Mouse (Mus musculus) heart, postnatal 10 days (tissue): ENCODE results near the gene Dleu7. TPM values are rescaled to one million over a fixed set of nuclear protein-coding genes. Genes with fewer than 3 reads are reported as not detected.

Experiments used
- DNase-seq, 2 experiments: peaks; one replicate each; pipeline ENCODE4 v3.0.0; 2021
- intact Hi-C: fragments of 180-260 bp; cut with DNase I; formaldehyde crosslinking; loops from one replicate; pipeline ENCODE4 v1.15.1; 2025
- total RNA-seq, 2 experiments: library from RNA; stranded (reverse); gene quantifications; 2 replicates each; pipeline ENCODE4 v1.2.3; 2021

Dleu7 gene
- total RNA-seq, 2 experiments from 2014 or later: 0.17 TPM; not detected in 1

DNA sequence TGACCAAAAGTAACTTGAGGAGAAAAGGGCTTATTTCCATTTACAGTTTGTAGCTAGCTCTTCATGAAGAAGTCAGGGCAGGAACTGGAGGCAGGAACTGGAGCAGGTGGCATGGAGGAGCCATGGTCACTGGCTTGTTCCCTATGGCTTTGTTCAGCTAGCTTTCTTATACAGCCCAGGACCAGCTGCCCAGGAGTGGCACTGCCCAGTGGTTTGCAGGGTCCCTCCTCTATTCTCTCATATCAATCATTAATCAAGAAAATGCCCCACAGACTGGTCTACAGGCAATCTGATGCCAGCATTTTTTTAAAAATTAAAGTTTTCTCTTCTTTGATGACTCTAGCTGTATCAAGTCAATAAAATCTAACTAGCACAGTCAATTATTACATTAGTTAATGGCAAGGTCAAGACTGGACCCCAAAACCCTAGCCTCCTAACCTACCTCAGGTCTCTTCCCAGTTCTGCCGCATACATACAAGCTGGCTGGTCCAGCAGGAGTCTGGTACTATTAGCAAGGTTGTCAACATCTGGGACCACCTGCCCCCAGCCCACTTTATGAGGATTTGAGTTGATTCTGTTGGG is 1.4 kb downstream of the Dleu7 start:
- DNase-seq: no peak
- intact Hi-C loops: no loop called here

DNA sequence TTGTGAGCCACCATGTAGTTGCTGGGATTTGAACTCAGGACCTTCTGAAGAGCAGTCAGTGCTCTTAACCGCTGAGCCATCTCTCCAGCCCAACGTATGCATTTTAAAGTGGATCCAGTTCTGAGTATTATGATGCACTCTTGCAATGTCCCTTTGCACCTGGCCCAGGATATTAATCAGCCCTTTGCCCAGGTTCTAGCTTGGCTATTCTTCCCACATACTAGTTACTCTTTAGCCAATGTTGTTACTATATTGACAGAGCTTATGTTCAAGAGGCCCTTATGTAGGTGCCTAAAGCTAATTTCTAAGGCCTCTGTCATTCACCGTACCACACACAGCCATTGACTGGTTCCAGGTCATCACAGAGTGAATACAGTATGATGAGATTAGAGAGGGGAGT is 4.1 kb downstream of the Dleu7 start:
- intact Hi-C loops: no loop called here
- DNase-seq: no peak

DNA sequence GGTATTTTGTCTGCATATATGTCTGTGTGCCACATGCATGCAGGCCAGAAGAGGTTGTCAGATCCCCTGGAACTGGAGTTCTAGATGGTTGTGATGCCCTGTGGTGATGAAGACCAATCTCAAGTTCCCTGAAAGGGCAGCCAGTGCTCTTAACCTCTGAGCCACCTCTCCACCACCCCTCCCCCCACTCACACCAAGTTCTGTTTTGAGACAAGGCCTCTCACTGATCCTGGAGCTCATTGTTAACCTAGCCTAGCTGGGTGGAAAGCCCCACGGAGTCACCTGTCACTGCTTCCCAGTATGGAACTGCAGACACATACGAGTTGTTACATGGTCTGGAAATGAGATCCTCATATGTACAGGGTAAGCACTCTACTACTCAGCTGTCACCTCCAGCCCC is 9.9 kb downstream of the Dleu7 start:
- no peak for DNase-seq
- intact Hi-C loops: no loop called here

DNA sequence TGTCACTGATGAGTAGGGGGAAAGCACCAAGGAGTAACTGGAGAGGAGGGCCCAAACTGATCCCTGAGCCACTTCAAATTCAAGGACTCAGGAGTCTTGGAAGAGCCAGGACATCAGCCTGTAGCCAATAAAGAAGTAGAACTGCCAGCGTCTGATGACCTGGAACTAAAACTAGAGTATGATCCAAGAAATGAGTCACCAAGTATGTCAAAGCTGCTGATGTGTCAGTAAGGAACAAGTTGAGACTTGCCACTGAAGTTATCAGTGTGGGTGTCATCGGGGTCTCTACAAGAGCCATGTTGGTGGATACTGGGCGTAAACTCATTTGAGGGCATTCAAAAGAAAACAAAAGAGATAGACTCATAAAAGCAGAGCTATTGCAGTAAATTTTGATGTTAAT is 19.2 kb downstream of the Dleu7 start:
- no peak for DNase-seq

DNA sequence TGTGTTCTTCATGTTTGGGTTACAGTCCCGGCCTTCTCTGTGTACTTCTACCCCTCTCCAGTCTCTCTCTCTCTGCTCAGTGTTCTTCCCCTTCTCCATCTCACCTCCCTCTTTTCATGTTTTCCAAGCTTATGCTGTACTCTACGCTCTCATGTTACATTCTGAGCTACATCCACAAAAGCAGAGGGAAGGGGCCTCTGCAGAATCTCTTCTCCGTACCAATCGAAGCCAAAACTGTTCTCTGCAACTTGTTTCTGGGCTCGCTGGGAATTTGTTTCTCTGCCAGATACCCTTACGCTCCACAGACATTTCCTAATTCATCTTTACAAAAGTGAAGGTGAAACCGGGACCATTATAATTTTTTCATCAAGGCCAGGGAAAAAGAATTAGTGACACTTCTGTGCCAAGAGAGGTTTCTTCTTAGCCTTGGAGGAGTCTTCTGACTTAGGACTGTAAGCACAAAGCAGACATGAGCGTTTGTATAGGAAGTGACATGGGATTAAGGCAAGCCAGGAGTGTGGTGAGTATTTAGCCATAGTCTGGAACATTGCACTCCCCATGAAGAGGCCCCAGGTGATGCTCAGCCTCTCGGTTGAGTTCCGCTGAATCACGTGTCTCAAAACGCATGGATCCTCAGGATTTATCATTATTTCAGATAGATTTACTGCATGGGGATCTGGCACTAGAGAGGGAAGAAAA is 22.0 kb downstream of the Dleu7 start:
- DNase-seq: no peak
- intact Hi-C loops: no loop called here

More for the DNA sequence above, 19.2 kb downstream of the Dleu7 start:
- intact Hi-C loops: no loop called here

DNA sequence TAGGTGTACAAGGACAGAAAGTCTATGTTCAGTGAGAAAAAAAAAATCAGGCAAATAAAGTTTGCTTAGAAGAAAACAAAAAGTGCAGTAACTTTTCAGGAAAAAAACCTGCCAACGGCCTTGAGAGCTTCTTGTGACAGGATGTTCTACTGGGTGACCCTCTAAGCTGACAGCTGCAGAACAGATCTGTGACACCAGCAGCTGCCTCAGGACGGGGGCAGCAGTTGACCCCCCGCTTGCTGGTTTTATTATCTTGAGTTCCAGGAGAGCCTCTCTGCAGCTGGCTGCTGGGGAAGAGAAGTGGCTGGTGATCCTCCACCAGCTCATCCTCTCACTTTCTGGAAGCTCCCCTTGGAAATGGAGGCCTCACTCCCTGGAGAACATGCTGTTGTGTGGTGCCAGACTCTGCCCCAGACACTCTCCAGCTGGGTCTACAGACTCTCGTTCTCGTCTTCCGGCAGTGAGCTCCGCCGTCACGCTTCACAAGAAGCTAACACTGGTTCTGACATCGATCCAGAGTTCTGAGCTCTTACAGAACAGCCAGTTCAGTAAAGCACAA is 33.8 kb downstream of the Dleu7 start:
- intact Hi-C loops: no loop called here
- peak; percentile 40 to 41 for DNase-seq

DNA sequence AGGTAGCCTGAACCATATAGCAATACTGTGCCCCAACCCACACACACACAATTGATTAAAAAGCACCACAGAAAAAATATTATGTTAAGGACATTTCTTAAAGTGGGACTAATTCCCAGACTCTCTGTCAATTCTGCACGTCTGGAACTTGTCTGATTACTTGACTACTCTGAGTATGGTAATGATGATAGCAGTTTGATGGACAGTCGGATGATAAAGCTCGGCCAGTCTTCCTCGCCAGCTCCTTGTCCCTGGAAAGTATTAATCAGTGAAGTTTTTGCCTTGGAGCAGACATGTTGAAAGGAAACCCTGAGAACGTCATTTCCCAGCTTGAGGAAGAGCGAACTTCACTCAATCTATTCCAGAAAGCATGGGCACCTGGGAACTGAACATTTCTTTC is 34.7 kb downstream of the Dleu7 start:
- intact Hi-C loops: no loop called here
- peak; percentile 17 to 34 for DNase-seq

DNA sequence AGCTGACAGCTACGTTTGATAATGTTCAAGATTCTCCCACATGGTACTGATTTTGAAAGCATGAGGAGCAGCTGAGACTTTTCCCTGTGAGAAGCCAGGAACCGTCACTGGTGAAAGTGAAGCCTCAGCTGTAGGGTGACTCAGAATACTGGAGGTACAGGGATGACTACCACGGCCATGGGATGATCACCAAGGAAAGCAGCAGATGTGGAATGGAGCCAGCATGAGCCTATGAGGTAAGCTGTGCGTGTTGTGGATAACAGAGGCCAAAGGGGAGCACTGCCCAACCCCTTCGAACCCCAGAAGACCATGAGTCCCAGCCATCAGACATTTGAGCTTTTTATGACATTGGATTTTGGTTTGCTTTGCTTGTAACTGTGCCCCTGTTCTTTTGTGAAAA is 36.8 kb downstream of the Dleu7 start:
- DNase-seq: no peak
- intact Hi-C loops: no loop called here

DNA sequence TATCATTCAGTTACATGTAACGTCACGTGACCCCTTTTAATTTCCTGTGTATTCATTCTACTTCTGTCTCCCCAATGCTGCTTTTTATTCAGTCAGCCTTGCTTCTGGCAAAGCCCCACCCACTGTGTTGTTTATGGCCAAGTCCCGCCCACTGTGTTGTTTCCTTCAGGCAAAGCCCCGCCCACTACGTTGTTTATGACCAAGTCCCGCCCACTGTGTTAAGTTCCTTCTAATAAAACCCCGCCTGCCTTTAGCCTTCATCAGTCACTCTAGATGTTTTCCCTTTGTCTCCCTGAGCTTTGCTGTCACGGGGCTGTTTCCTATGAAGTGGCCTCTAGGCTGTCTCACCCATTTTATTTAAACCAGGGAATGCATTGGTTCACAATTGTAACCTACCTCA is 38.5 kb downstream of the Dleu7 start:
- intact Hi-C loops: loop anchor here (5.0 kb wide), 2 partner anchors 78 to 212 kb away; no protein-coding TSS in a partner anchor

DNA sequence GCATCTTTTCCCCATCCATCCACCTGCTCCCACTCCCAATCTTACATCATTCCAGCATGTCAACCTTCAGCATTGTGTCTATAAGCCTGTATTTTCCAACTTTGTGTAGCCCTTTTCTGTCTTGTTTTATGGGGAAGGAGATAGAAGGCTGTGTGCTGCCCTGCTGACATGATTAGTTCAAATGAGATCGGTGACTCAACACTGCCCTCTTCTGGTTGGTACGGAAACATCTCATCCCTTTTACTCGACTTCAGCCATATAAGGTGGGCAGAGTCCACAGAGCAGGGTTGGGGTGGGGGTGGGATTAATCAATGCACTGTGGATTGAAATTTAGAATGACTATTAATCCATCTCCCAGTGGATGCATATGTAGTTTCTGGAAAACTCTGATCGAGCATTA is 40.8 kb downstream of the Dleu7 start:
- DNase-seq: peak; percentile 70 to 82
- intact Hi-C loops: loop anchor here (1.0 to 5.0 kb wide), 4 partner anchors 80 to 681 kb away; no protein-coding TSS in a partner anchor

More for the DNA sequence above, 38.5 kb downstream of the Dleu7 start:
- DNase-seq: no peak

DNA sequence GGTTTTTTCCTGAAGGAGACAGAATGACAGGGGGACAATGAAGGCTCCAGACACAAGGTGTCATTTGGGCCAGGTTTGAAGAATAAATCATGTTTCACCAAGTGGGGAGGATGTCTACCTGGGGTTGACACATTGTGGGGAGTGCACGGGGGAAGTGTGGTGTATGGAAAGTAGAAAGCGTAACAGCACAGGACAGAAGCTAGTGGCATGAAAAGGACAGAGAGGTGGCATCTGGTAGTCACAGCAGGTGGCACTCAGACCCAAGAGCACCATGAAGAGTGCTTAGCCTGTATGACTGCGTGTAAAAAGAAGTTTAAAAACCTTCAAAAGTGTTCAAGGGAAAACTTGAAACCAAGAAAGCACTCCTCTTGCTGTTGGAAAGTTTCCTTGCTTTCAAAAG is 42.8 kb downstream of the Dleu7 start:
- intact Hi-C loops: loop anchor here (5.0 kb wide), 2 partner anchors 82 to 208 kb away; no protein-coding TSS in a partner anchor
- DNase-seq: no peak

DNA sequence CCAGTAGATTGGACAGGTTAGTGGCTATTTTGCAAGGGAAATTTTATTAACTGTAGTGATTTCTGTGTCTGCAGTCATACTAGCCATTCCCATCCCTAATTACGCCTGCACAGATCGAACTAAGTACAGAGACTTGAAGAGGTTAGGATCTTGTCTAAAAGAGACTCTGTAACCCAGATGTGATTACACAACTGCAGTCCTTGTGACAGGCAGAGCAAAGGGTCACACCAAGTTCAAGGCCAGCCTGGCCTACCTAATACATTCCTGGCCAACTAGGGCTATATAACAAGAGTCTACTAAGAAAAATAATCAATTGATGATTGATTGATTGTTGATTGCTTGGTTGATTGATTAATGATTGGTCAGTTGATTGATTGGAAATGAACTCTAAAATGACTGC is 43.6 kb downstream of the Dleu7 start:
- DNase-seq: no peak
- intact Hi-C loops: no loop called here

DNA sequence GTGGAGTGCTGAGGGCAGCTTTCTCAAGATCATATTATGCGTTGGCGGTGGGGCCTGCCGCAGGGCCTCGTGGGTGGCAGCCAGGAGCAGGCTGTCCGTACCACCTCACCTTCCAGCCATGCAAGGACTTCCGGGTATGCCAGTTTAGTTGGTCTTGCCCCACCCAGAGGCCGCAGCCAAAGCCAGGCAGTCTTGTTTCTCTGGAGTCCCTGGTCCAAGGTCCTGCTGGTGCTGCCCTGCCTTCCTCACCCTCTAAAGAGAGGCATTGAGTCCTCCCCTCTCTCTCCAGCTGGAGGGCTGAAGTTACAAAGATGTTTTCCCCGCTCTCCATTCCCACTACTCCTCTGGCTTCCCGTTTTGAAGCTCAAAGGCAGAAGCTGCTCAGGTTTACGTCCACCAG is 44.1 kb downstream of the Dleu7 start:
- no peak for DNase-seq
- intact Hi-C loops: no loop called here

DNA sequence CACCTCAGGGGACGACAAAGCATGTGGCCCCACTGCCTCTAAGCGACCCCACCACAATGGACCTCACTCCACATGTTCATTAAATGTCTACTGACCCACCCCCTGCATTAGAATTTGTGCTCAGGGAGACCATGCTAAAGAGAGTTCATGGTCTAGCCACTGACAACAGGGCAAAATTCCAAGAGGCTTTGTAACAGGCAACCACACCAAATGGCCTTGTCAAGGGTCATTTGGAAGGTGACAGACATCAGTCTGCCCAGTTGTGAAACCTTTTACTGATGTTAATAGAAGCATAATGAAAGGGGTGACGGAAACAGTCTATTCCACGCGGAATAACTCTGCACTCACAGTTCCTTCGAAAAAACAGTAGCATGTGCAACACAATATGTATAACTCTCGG is 44.5 kb downstream of the Dleu7 start:
- no peak for DNase-seq
- intact Hi-C loops: no loop called here

DNA sequence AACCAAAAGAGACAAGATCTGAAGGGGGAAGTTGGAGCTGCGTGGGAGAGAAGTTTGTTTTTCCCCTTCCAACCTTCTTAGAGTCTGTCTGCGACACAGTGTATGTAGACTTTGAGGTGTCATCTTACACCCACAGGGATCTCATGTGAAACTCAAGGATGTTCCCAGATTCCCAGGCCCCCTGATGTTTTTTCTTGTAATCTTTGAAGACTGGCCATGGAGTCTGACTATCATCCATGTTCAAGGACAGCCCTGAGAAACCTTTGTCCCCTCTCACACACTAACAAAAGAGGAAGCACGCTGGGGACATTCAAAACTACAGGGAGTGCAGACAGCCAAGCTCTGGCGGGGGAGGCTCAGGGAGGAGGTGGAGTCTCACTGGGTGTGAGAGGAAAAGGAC is 47.3 kb downstream of the Dleu7 start:
- intact Hi-C loops: no loop called here
- no peak for DNase-seq

DNA sequence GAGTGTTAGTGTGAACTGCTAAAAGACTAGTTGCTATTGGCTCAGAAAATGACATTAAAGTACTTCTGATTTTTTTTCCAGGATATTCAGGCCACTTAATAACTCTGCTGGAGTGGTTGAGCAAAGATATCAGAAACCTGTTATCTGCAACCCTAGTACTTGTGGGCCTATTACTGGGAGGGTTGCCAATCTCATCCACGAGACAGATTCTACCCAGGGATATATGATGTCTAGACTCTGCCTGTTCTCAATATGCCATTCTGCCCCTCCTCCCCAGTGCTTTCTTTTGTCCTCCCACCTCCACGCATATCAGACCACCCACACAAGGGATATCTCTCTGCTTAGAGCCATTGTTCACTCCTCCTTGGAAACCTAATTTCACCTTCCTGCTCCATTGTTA is 49.3 kb downstream of the Dleu7 start:
- intact Hi-C loops: no loop called here
- DNase-seq: no peak

DNA sequence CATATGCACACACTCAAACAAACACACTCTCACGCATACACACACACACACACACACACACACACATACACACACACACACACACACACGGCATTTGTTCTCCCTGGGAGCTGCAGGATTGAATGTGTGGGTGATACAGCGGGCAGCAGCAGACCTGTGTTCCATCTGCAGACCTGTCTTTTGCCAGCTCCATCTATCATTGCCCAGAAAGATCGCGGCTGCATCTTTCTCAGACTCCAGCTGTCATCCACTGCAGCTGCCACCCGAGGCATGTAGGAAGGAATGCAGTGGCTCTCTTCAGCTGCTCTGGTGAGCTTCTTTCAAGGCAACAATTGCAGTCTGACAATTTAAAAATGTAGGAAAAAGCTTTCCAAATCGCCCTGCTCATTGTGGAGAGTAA is 56.9 kb downstream of the Dleu7 start:
- intact Hi-C loops: no loop called here
- DNase-seq: no peak

DNA sequence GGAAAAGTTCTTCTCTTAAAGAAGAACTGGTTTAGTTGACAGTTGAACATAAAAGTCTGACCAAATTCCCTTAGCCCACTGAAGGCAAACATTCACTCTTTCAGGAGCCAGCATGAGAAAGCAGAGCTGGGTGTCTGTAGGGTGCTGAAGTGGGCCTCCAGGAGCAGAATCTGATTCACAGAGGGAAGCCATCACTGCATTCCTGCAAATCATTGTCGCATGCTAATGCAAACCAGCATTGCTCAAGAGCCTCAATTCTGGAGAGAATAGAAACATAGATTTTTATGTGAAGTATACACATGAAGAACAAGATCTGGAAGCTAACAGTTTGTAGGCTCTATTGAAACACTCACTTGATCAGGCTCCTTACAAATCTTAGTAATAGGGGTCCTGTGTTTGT is 57.6 kb downstream of the Dleu7 start:
- DNase-seq: no peak
- intact Hi-C loops: no loop called here

DNA sequence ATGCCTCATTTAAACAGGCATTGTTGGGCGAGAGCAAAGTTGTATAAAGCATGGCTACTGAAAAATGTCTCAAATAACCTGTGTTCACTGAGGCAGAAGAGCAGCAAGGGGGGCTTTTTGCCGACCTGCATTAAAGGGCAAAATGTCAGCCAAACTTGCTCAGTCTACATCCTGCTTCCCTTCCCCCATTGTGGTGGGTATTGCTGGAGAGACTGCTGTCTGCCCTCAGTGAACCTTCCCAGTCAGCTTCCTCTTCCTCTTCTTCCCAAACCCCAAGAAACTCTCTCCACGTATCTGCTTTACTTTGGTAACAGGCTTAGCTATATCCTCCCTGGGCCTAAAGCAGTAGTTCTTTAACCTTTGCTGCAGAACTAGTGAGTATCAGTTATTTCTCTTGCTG is 61.9 kb downstream of the Dleu7 start:
- DNase-seq: no peak
- intact Hi-C loops: no loop called here

DNA sequence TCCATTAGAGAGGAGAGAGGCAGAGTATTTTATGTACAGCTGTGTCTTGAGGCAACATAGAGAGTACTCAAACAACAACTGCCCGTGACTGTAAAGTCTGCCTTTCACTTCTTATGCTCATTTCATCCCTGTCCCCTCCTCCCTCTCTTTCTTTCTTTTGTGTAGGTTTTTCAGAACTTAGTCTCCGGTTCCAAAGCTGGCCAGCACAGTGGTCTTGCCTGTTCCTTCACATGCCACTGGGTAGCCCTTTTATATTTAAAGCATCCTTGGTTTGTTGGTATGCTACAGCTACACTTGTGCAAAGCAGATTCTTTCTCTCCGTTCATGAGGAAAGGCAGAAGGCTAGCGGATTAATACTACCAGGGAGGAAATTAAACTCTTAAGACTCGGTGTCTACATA is 65.7 kb downstream of the Dleu7 start:
- intact Hi-C loops: no loop called here
- DNase-seq: no peak

DNA sequence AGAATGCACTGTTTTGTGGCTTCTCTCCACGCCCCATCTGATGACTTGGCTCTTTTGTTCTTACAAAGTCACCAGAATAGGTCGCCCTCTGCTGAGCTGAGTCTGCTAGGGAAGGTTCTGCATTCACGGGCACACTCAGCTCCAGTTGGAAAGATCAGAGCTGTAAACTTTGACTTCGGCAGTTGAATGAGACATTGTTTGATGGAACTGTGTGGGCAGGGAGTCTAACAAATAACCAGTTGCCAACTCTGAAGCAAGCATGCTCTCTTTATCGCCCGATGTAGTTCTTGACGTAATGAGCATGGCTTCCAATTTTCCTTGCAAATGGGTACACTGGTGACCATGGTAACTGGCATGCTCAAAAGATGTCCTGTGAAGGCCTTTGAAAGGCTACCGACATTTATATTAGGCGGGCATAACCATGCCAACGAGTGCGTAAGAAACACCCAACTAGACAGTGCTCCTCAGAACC is 66.2 kb downstream of the Dleu7 start:
- peak; percentile 24 to 34 for DNase-seq
- intact Hi-C loops: no loop called here
